Mouse (Mus musculus) intestine, embryonic 15.5 days (tissue): Measurements from ENCODE around the gene Zfp933. TPM values are rescaled to one million over a fixed set of nuclear protein-coding genes. Genes with fewer than 3 reads are reported as not detected.
"Not testable (repeated sequence)": the region's sequence is repeated elsewhere in the genome, so short reads cannot be mapped to it uniquely, and the experiment has no call there.

Source experiments
- ATAC-seq: fragments of 200-750 bp; cut with Nextera tagmentation; 2 replicates; pipeline ENCODE4 v1.8.0; 2017; ENCODE audit warnings: moderate TSS enrichment, moderate library complexity
- H3K27ac ChIP-seq: fragments of 300-500 bp; sonication (generic); 2 replicates; pipeline ENCODE4 v1.5.1; 2015; ENCODE audit warnings: mild to moderate bottlenecking, inconsistent platforms
- H3K27me3 ChIP-seq: fragments of 300-500 bp; sonication (generic); replicated peaks from 2 replicates; pipeline ENCODE4 v1.6.1; 2015; ENCODE audit warnings: inconsistent platforms
- H3K36me3 ChIP-seq: fragments of 300-500 bp; sonication (generic); 2 replicates; pipeline ENCODE4 v1.6.1; 2015; ENCODE audit warnings: inconsistent platforms
- H3K4me1 ChIP-seq: fragments of 300-500 bp; sonication (generic); replicated peaks from 2 replicates; pipeline ENCODE4 v1.6.1; 2015; ENCODE audit warnings: inconsistent platforms
- H3K4me2 ChIP-seq: fragments of 300-500 bp; sonication (generic); replicated peaks from 2 replicates; pipeline ENCODE4 v1.6.1; 2015; ENCODE audit warnings: mild to moderate bottlenecking, inconsistent platforms
- H3K4me3 ChIP-seq: fragments of 300-500 bp; sonication (generic); replicated peaks from 2 replicates; pipeline ENCODE4 v1.5.1; 2015; ENCODE audit warnings: inconsistent platforms
- H3K9ac ChIP-seq: fragments of 300-500 bp; sonication (generic); 2 replicates; pipeline ENCODE4 v1.6.1; 2015; ENCODE audit warnings: inconsistent platforms
- H3K9me3 ChIP-seq: fragments of 300-500 bp; sonication (generic); 2 replicates; pipeline ENCODE4 v1.6.1; 2016; ENCODE audit warnings: inconsistent platforms
- WGBS: fragments of 180-500 bp; shearing (Covaris S2); methylation state at CpG from one replicate; pipeline ENCODE4 v1.1.7; 2015; 5-methylcytosine and 5-hydroxymethylcytosine counted together
- polyA plus RNA-seq: library from polyadenylated mRNA; unstranded; fragments of >200 nt; fragmentation: Nextera tagmentation; extraction: Ambion mirVana; gene quantifications from 2 replicates; pipeline ENCODE4 v1.2.1, GENCODE M21; 2015

Zfp933 gene
- polyA plus RNA-seq, 1 experiment from 2014 or later = 4.6 TPM

- Histone ChIP-seq H3K4me3 (no peak overlapping the region), H3K27ac (no peak overlapping the region), H3K9me3 (no peaks in the 10 kb centered on the region), H3K4me1 (no peaks in the 10 kb centered on the region), H3K36me3 (peaks cover 61% of the 10 kb centered on the region), H3K27me3 (no peaks in the 10 kb centered on the region), H3K4me2 (no peak overlapping the region), H3K9ac (no peak overlapping the region)
- WGBS = 64% methylated on average over 2 of the region's 2 CpGs
- ATAC-seq = 0 out of 2 replicates have a peak, but pooled peaks have one; percentile 16
Observed at GRCm38 (mm10) chr4:147879456-147879855, 31.3 kb upstream of the Zfp933 start.

GRCm38 (mm10) chr4:147878537-147878936, 30.4 kb upstream of the Zfp933 start:
- H3K4me3 ChIP-seq = no peak overlapping the region
- WGBS = 96% methylated on average over 9 of the region's 9 CpGs
- no peaks in the 10 kb centered on the region for H3K27me3 ChIP-seq
- no peak overlapping the region for H3K27ac ChIP-seq
- no peaks in the 10 kb centered on the region for H3K9me3 ChIP-seq
- H3K4me2 ChIP-seq = no peak overlapping the region
- ATAC-seq = no peak
- H3K9ac ChIP-seq = no peak overlapping the region
- peaks cover 64% of the 10 kb centered on the region for H3K36me3 ChIP-seq
- no peaks in the 10 kb centered on the region for H3K4me1 ChIP-seq

GRCm38 (mm10) chr4:147875852-147876575, 27.8 kb upstream of the Zfp933 start:
- Histone ChIP-seq H3K36me3 (peaks cover 58% of the 10 kb centered on the region), H3K9me3 (no peaks in the 10 kb centered on the region), H3K9ac (no peak overlapping the region), H3K4me1 (no peaks in the 10 kb centered on the region), H3K4me2 (no peak overlapping the region), H3K27me3 (no peaks in the 10 kb centered on the region), H3K27ac (no peak overlapping the region), H3K4me3 (no peak overlapping the region)
- ATAC-seq = no peak
- WGBS = 88% methylated on average over 4 of the region's 4 CpGs

- no peak for ATAC-seq
- 6% methylated on average over 5 of the region's 5 CpGs for WGBS
Observed at GRCm38 (mm10) chr4:147869238-147869637, 21.1 kb upstream of the Zfp933 start.

GRCm38 (mm10) chr4:147868450-147869031, 20.4 kb upstream of the Zfp933 start, which contains the start of the genes Miip and Fv1:
TSS of gene Miip (minus strand) at chr4:147868816.
TSS of gene Fv1 (plus strand) at chr4:147868979.
- Histone ChIP-seq H3K4me1 (peaks cover 14% of the 10 kb centered on the region), H3K9me3 (no peaks in the 10 kb centered on the region), H3K9ac (peak within 1 kb of the TSS; percentile 84), H3K4me3 (peak within 1 kb of the TSS; percentile 89), H3K36me3 (peaks cover 23% of the 10 kb centered on the region), H3K4me2 (peak within 1 kb of the TSS; percentile 77), H3K27ac (peak within 1 kb of the TSS; percentile 82), H3K27me3 (no peaks in the 10 kb centered on the region)
- under 1% methylated on average over 30 of the region's 30 CpGs for WGBS
- ATAC-seq = peak; percentile 99

More at GRCm38 (mm10) chr4:147869238-147869637, 21.1 kb upstream of the Zfp933 start:
- peak overlapping the region; percentile 89 for H3K4me3 ChIP-seq
- H3K4me2 ChIP-seq = peak overlapping the region; percentile 77
- no peaks in the 10 kb centered on the region for H3K27me3 ChIP-seq
- H3K36me3 ChIP-seq = peaks cover 29% of the 10 kb centered on the region
- H3K27ac ChIP-seq = peak overlapping the region; percentile 36
- peak overlapping the region; percentile 60 for H3K9ac ChIP-seq
- peaks cover 14% of the 10 kb centered on the region for H3K4me1 ChIP-seq
- no peaks in the 10 kb centered on the region for H3K9me3 ChIP-seq

GRCm38 (mm10) chr4:147867563-147868449, 19.6 kb upstream of the Zfp933 start:
- 2% methylated on average over 22 of the region's 22 CpGs for WGBS
- Histone ChIP-seq H3K27ac (peak overlapping the region; percentile 82), H3K9me3 (no peaks in the 10 kb centered on the region), H3K4me3 (peak overlapping the region; percentile 89), H3K27me3 (no peaks in the 10 kb centered on the region), H3K36me3 (peaks cover 25% of the 10 kb centered on the region), H3K9ac (peak overlapping the region; percentile 84), H3K4me1 (peaks cover 14% of the 10 kb centered on the region), H3K4me2 (peak overlapping the region; percentile 75)
- ATAC-seq = no peak

- Histone ChIP-seq H3K4me1 (peaks cover 14% of the 10 kb centered on the region), H3K36me3 (peaks cover 26% of the 10 kb centered on the region), H3K4me2 (peak overlapping the region; percentile 75; the same call in 1 of the 2 replicates), H3K4me3 (peak overlapping the region; percentile 89; the same call in 1 of the 2 replicates)
- H3K27ac ChIP-seq, H3K27me3 ChIP-seq, ATAC-seq, H3K9me3 ChIP-seq, H3K9ac ChIP-seq: not testable (repeated sequence)
- 33% methylated on average over 3 of the region's 3 CpGs for WGBS
Observed at GRCm38 (mm10) chr4:147866793-147867192, 18.6 kb upstream of the Zfp933 start.

- Histone ChIP-seq H3K9ac (no peak overlapping the region), H3K27ac (no peak overlapping the region), H3K9me3 (no peaks in the 10 kb centered on the region), H3K27me3 (no peaks in the 10 kb centered on the region), H3K4me3 (no peak overlapping the region), H3K4me2 (no peak overlapping the region), H3K4me1 (peaks cover 14% of the 10 kb centered on the region), H3K36me3 (peaks cover 28% of the 10 kb centered on the region)
- ATAC-seq = no peak
- WGBS = 97% methylated on average over 9 of the region's 9 CpGs
Observed at GRCm38 (mm10) chr4:147866056-147866455, 17.9 kb upstream of the Zfp933 start.

GRCm38 (mm10) chr4:147865651-147866050, 17.5 kb upstream of the Zfp933 start:
- Histone ChIP-seq H3K9me3 (no peaks in the 10 kb centered on the region), H3K27ac (no peak overlapping the region), H3K36me3 (peaks cover 31% of the 10 kb centered on the region), H3K4me1 (peaks cover 14% of the 10 kb centered on the region), H3K4me2 (no peak overlapping the region), H3K9ac (no peak overlapping the region), H3K4me3 (no peak overlapping the region), H3K27me3 (no peaks in the 10 kb centered on the region)
- ATAC-seq = no peak
- 92% methylated on average over 6 of the region's 6 CpGs for whole genome bisulfite sequencing

- Histone ChIP-seq H3K27me3 (no peaks in the 10 kb centered on the region), H3K27ac (no peak overlapping the region), H3K9ac (no peak overlapping the region), H3K4me2 (no peak overlapping the region), H3K4me3 (no peak overlapping the region), H3K4me1 (no peaks in the 10 kb centered on the region; the same call in 1 of the 2 replicates), H3K36me3 (peaks cover 31% of the 10 kb centered on the region), H3K9me3 (no peaks in the 10 kb centered on the region)
- WGBS = 91% methylated on average over 3 of the region's 3 CpGs
- no peak for ATAC-seq
Observed at GRCm38 (mm10) chr4:147862051-147862450, 13.9 kb upstream of the Zfp933 start.

- Histone ChIP-seq H3K27ac (no peak overlapping the region), H3K27me3 (no peaks in the 10 kb centered on the region), H3K36me3 (no peaks in the 10 kb centered on the region), H3K9me3 (no peaks in the 10 kb centered on the region), H3K4me3 (no peak overlapping the region), H3K4me1 (0 out of 2 replicates have a peak, but pooled peaks cover 3% of the 10 kb centered on the region), H3K9ac (no peak overlapping the region), H3K4me2 (no peak overlapping the region)
- WGBS = 71% methylated on average over 2 of the region's 2 CpGs
- ATAC-seq = no peak
Observed at GRCm38 (mm10) chr4:147850776-147851175, 2.6 kb upstream of the Zfp933 start.

GRCm38 (mm10) chr4:147848584-147848991, 422 bp upstream of the Zfp933 start:
- WGBS = 4% methylated on average over 4 of the region's 4 CpGs
- ATAC-seq = peak; percentile 80
- H3K9ac ChIP-seq = peak overlapping the region; percentile 41
- no peaks in the 10 kb centered on the region for H3K9me3 ChIP-seq
- H3K4me3 ChIP-seq = peak overlapping the region; percentile 70
- H3K27ac ChIP-seq = no peak overlapping the region
- no peaks in the 10 kb centered on the region for H3K27me3 ChIP-seq
- H3K36me3 ChIP-seq = peaks cover 4% of the 10 kb centered on the region; the same call in 1 of the 2 replicates
- H3K4me2 ChIP-seq = peak overlapping the region; percentile 68
- 0 out of 2 replicates have a peak, but pooled peaks cover 3% of the 10 kb centered on the region for H3K4me1 ChIP-seq
